Mouse (Mus musculus) bone marrow, adult 2 months (tissue): Measurements from ENCODE around the gene Erp27. TPM values are rescaled to one million over a fixed set of nuclear protein-coding genes. Genes with fewer than 3 reads are reported as not detected.

ENCODE experiments used
- H3K27ac ChIP-seq: fragments of 200-500 bp; 2 replicates; pipeline ENCODE4 v1.5.1; 2012; ENCODE audit warnings: low read depth, mild to moderate bottlenecking, control low read depth, inconsistent platforms, low read length; ENCODE audit not compliant: control insufficient read depth, poor library complexity, insufficient read depth
- H3K4me1 ChIP-seq: fragments of 200-500 bp; 2 replicates; pipeline ENCODE4 v1.6.1; 2011; ENCODE audit warnings: low read length; ENCODE audit not compliant: control insufficient read depth, insufficient read depth
- H3K4me3 ChIP-seq: fragments of 200-500 bp; replicated peaks from 2 replicates; pipeline ENCODE3; 2011; ENCODE audit warnings: mild to moderate bottlenecking, low read depth, low read length, control low read depth; ENCODE audit not compliant: control insufficient read depth
- CTCF ChIP-seq: fragments of 200-500 bp; IDR thresholded peaks from 2 replicates; pipeline ENCODE4 v1.5.1; 2011; ENCODE audit warnings: low read length, control low read depth; ENCODE audit not compliant: control insufficient read depth, insufficient read depth
- POLR2A ChIP-seq: fragments of 200-500 bp; IDR thresholded peaks from 2 replicates; pipeline ENCODE4 v1.6.1; 2011; ENCODE audit warnings: low read depth, mild to moderate bottlenecking, control low read depth, low read length, borderline replicate concordance; ENCODE audit not compliant: control insufficient read depth
- WGBS: fragments of 180-500 bp; shearing (Covaris S2); methylation state at CpG from one replicate; pipeline ENCODE4 v1.1.7; 2018; 5-methylcytosine and 5-hydroxymethylcytosine counted together
- polyA plus RNA-seq: library from polyadenylated mRNA; stranded (reverse); fragments of >200 nt; gene quantifications from 2 replicates; pipeline ENCODE4 v1.2.4, GENCODE M21; 2011; ENCODE audit warnings: low replicate concordance; ENCODE audit not compliant: missing spikeins, insufficient read depth, insufficient read length

Erp27 gene
- polyA plus RNA-seq, 1 experiment = 11.3 TPM

DNA sequence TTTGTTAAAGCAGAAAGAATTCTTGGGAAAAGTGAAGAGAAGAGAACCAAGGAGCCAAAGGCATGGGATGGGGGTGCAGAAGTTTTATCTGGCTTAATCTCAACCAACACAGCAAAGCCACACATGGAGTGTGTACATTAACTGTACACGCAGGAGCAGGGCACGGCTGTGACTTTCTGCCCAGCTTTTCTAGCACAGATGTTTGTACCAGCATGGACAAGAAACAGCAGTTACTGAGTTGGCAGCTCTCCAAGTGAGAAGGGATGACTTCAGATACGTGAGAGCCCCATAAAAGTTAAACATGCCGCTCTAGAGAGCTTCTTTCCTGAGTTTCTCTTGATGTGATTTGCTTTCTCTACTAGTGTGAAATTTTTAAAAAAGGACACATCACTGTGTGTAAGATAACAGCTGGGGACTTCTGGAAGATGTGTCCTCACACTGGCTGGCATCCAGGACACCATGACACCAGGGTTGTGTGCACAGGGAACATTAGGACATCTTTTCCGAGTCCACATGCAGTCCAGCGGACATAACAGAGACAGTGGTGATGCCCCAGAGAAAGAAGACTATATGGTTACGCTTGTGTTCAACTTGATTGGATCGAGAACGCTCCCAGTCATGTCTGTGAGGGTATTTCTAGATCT is 11.6 kb downstream of the Erp27 start:
- no peak overlapping the region for H3K4me3 ChIP-seq
- TF ChIP-seq POLR2A (no peak), CTCF (no peak)
- WGBS = 76% methylated on average over 9 of the region's 9 CpGs
- no peak overlapping the region for H3K27ac ChIP-seq
- no peaks in the 10 kb centered on the region for H3K4me1 ChIP-seq

DNA sequence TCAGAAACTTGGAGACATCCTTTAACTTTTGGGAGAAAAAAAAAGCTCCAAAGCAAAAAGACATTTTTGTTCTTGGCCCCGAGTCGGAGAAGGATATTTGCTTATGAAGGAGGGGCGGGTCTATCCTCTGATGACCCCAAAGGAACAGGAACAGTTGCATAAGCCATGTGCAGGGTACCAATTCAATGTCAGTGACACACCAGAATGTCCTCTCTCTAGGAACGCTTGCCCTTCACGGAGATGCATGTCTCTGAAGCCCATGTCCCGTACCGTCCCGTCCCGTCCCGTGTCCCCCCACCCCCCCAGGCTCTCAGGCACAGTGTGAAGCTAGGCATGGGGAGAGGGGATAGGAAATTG is 15.1 kb downstream of the Erp27 start:
- 71% methylated on average over 10 of the region's 10 CpGs for WGBS
- Histone ChIP-seq H3K4me1 (no peaks in the 10 kb centered on the region), H3K4me3 (no peak overlapping the region), H3K27ac (no peak overlapping the region)
- TF ChIP-seq POLR2A (no peak), CTCF (no peak)

DNA sequence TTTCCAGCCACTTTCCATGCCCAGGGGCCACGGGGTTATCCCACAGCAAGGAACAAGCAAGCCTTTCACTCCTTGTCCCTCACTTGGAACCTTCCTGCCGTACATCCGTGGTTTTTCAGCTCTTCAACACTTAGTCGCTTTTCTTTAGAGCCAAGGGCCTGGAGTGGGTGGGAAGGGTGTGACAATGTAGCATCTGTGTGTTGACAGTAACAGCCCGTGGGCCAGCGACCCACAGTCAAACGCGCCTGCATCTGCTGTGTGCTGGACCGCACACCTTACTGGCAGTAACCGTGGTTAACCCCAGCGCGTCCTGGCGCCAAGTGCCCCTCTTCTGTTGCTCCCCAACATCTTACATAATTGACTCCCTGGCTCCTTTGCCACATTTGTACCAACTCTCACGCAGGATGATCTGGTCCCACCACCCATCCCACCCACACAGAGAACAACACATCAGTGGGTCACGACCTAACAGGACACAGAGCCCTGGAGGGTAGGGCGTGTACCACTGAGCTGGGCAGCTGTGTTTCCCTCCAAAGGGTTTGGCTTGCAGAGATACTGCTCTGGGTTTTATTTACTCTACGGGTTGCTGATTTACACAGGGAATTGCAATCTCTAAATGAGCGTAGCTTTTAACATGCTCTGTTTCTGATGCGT is 15.6 kb downstream of the Erp27 start:
- 61% methylated on average over 19 of the region's 19 CpGs for WGBS
- Histone ChIP-seq H3K27ac (no peak overlapping the region), H3K4me3 (no peak overlapping the region), H3K4me1 (no peaks in the 10 kb centered on the region)
- TF ChIP-seq POLR2A (no peak), CTCF (no peak)

DNA sequence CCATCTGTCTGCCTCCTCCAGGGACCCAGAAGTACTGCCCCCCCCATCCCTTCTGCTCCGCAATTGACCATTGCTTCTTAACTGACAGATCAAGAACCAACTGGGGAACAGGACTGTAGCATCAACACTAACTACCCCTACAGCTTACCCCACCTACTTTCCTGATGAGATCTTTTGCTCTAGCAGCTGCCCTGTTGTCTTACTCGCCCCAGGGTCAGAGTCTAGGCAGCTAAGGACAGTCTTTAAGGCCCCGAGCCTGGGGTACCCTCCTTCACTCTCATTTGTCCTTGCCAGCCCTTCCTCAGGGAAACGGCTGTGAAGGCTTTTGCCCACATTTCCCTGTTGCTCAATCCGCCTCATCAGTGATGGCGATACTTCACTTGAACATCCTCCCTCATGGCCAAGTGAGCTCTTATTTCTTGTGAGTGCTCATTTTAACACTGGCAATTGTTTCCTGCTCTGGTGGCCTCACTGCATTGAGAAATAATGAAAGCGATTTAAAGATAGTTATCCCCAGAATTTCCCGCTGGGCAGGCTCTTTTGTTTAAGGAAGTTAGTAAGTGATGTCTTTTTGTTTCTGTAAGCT is 18.0 kb downstream of the Erp27 start:
- TF ChIP-seq CTCF (no peak), POLR2A (no peak)
- Histone ChIP-seq H3K4me1 (no peaks in the 10 kb centered on the region; the same call in 1 of the 2 replicates), H3K4me3 (no peak overlapping the region), H3K27ac (no peak overlapping the region)
- WGBS = 29% methylated on average over 8 of the region's 8 CpGs

DNA sequence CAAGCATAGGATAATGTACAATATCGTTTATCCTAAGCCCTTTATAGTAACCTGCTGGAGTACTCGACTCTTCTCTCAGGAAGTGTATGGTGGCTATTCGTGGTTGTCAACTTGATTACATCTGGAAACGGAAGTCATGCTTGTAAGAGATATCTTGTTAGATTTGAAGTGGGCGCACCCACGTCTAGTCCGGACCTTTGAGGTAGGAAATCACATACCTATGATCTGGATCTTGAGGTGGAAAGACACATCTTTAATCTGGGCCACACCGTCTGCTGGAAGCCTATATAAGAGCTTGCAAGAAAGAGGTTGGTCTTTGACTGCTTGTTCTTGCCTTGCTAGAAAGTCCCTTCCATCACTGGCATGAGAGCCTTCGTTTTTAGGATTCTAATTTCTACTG is 19.5 kb downstream of the Erp27 start:
- 17% methylated on average over 9 of the region's 9 CpGs for WGBS
- Histone ChIP-seq H3K4me1 (no peaks in the 10 kb centered on the region; the same call in 1 of the 2 replicates), H3K4me3 (no peak overlapping the region), H3K27ac (no peak overlapping the region)
- no peak for TF ChIP-seq CTCF
- TF ChIP-seq POLR2A = no peak

DNA sequence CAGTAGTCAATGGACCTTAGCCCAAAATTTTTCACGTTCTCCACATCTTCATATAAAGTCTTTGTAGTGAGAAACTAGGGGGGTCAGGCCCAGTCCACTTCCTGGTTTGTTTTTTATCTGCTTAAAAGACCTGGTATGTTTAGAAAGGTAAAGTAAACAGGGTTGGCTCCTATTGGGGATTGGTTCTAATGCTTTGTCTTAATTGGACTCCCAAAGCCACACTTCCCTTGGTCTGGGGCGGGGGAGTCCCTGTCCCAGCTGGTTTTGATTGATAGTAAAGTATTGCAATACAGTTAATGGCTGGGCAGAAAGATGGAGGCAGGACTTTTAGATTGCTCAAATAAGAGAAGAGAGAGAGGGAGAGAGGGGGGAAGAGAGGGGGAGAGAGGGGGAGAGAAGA is 21.0 kb downstream of the Erp27 start:
- no peak overlapping the region for H3K27ac ChIP-seq
- TF ChIP-seq CTCF (no peak), POLR2A (no peak)
- 26% methylated on average over 2 of the region's 2 CpGs for WGBS
- H3K4me1 ChIP-seq = no peaks in the 10 kb centered on the region; the same call in 1 of the 2 replicates
- H3K4me3 ChIP-seq = no peak overlapping the region

DNA sequence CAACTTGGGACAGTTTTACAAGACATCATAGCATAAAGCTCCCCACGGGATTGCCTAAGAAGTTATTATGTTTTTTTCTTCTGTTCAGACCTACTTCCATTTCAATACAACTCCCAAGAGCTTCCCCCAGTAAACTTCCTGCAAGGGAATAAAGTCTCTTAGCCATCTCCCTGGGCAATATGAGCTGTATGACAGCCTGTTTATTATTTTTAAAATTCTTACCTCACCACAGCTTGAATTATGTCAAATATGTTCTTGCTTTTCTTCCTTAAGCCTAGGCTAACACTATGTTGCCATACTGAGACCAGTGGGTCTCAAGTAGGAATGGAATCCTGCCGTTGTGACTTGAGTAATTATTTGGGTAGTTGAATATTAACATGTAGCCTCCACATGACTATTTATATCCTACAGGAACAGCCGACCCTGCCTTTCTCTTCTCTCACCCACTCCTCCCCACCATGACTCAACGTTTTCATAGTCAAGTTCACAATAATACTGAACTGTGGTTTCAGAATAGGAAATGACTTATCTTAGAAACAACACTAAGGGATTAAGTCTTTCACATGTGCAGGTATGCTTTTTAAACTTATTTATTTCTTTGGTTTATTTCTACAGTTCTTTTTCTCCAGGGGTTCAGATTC is 21.5 kb downstream of the Erp27 start:
- Histone ChIP-seq H3K4me3 (no peak overlapping the region), H3K27ac (no peak overlapping the region), H3K4me1 (no peaks in the 10 kb centered on the region; the same call in 1 of the 2 replicates)
- TF ChIP-seq POLR2A (no peak), CTCF (no peak)
- 13% methylated on average over 4 of the region's 4 CpGs for WGBS

DNA sequence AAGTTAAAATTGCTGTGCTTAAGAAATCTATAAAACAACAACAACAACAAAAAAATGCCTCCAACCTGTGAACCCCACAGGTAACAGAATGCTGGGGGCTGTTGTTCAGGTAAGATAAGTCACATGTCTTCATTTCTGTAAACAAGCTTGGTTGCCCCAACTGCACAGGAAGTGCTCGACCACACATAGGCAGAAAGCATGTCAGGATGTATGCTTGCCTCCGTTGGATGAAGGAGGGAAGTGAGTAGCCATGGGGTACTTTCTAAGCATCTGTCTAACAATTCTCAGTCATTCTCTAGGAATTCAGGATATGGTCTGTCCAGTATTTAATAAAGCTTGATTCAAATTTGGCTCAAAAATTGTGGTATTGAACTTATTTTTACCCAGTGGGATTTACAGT is 23.0 kb downstream of the Erp27 start:
- TF ChIP-seq POLR2A (no peak), CTCF (no peak)
- Histone ChIP-seq H3K27ac (no peak overlapping the region), H3K4me3 (no peak overlapping the region), H3K4me1 (no peaks in the 10 kb centered on the region; the same call in 1 of the 2 replicates)
- WGBS = 6% methylated on average over 2 of the region's 2 CpGs
